Mouse (Mus musculus) heart, embryonic 13.5 days (tissue): ENCODE data around the gene Olfml3. TPM values are rescaled to one million over a fixed set of nuclear protein-coding genes. Genes with fewer than 3 reads are reported as not detected.

Experiments
- ATAC-seq: fragments of 200-750 bp; cut with Nextera tagmentation; 2 replicates; pipeline ENCODE4 v1.8.0; 2017; ENCODE audit warnings: moderate TSS enrichment; ENCODE audit not compliant: insufficient number of reproducible peaks, low FRiP score, low TSS enrichment; ENCODE audit errors: extremely low read depth
- H3K27ac ChIP-seq: fragments of 300-500 bp; sonication (generic); replicated peaks from 2 replicates; pipeline ENCODE4 v1.5.1; 2015; ENCODE audit warnings: moderate library complexity, mild to moderate bottlenecking, inconsistent platforms
- H3K27me3 ChIP-seq: fragments of 300-500 bp; sonication (generic); replicated peaks from 2 replicates; pipeline ENCODE4 v1.6.1; 2015; ENCODE audit warnings: mild to moderate bottlenecking, inconsistent platforms
- H3K36me3 ChIP-seq: fragments of 300-500 bp; sonication (generic); 2 replicates; pipeline ENCODE4 v1.6.1; 2015; ENCODE audit warnings: mild to moderate bottlenecking, inconsistent platforms
- H3K4me1 ChIP-seq: fragments of 300-500 bp; sonication (generic); 2 replicates; pipeline ENCODE4 v1.6.1; 2015; ENCODE audit warnings: inconsistent platforms
- H3K4me2 ChIP-seq: fragments of 300-500 bp; sonication (generic); 2 replicates; pipeline ENCODE4 v1.6.1; 2015; ENCODE audit warnings: inconsistent platforms, mild to moderate bottlenecking, moderate library complexity
- H3K4me3 ChIP-seq: fragments of 300-500 bp; sonication (generic); 2 replicates; pipeline ENCODE4 v1.5.1; 2015; ENCODE audit warnings: moderate library complexity, mild to moderate bottlenecking, inconsistent platforms
- H3K9ac ChIP-seq: fragments of 300-500 bp; sonication (generic); 2 replicates; pipeline ENCODE4 v1.6.1; 2015; ENCODE audit warnings: inconsistent platforms, mild to moderate bottlenecking, moderate library complexity
- H3K9me3 ChIP-seq: fragments of 300-500 bp; sonication (generic); 2 replicates; pipeline ENCODE4 v1.6.1; 2016; ENCODE audit warnings: inconsistent platforms
- WGBS: fragments of 180-500 bp; shearing (Covaris S2); methylation state at CpG from one replicate; pipeline ENCODE4 v1.1.7; 2015; ENCODE audit warnings: mixed read lengths; 5-methylcytosine and 5-hydroxymethylcytosine counted together
- polyA plus RNA-seq: library from polyadenylated mRNA; unstranded; fragments of >200 nt; fragmentation: Nextera tagmentation; extraction: Ambion mirVana; gene quantifications from 2 replicates; pipeline ENCODE4 v1.2.1, GENCODE M21; 2015

The Olfml3 gene
- polyA plus RNA-seq, 1 experiment from 2014 or later: 24.1 TPM

GRCm38 (mm10) chr3:103696388-103696925 lies 41.3 kb downstream of the Olfml3 start:
- H3K4me2 ChIP-seq: no peak overlapping the region
- no peaks in the 10 kb centered on the region for H3K9me3 ChIP-seq
- no peak overlapping the region for H3K9ac ChIP-seq
- no peak for ATAC-seq
- no peaks in the 10 kb centered on the region for H3K4me1 ChIP-seq
- 64% methylated on average over 1 of the region's 1 CpGs for WGBS
- no peaks in the 10 kb centered on the region for H3K36me3 ChIP-seq
- no peaks in the 10 kb centered on the region for H3K27me3 ChIP-seq
- no peak overlapping the region for H3K27ac ChIP-seq
- no peak overlapping the region for H3K4me3 ChIP-seq

GRCm38 (mm10) chr3:103695556-103695955 lies 42.2 kb downstream of the Olfml3 start:
- Histone ChIP-seq H3K4me3 (no peak overlapping the region), H3K27me3 (no peaks in the 10 kb centered on the region), H3K4me1 (no peaks in the 10 kb centered on the region), H3K4me2 (no peak overlapping the region), H3K36me3 (no peaks in the 10 kb centered on the region), H3K9ac (no peak overlapping the region), H3K9me3 (no peaks in the 10 kb centered on the region), H3K27ac (no peak overlapping the region)
- ATAC-seq: no peak
- 51% methylated on average over 3 of the region's 3 CpGs for WGBS

GRCm38 (mm10) chr3:103690506-103690905 lies 47.3 kb downstream of the Olfml3 start:
- 58% methylated on average over 3 of the region's 3 CpGs for WGBS
- Histone ChIP-seq H3K36me3 (no peaks in the 10 kb centered on the region), H3K9ac (no peak overlapping the region), H3K27ac (no peak overlapping the region), H3K27me3 (no peaks in the 10 kb centered on the region), H3K4me2 (no peak overlapping the region), H3K4me3 (no peak overlapping the region), H3K9me3 (no peaks in the 10 kb centered on the region), H3K4me1 (no peaks in the 10 kb centered on the region)
- no peak for ATAC-seq

- no peak for ATAC-seq
- Histone ChIP-seq H3K27me3 (peaks cover 7% of the 10 kb centered on the region; the same call in 1 of the 2 replicates), H3K4me2 (no peak overlapping the region), H3K36me3 (no peaks in the 10 kb centered on the region), H3K4me3 (no peak overlapping the region), H3K9me3 (no peaks in the 10 kb centered on the region), H3K4me1 (no peaks in the 10 kb centered on the region), H3K9ac (no peak overlapping the region), H3K27ac (no peak overlapping the region)
- 72% methylated on average over 1 of the region's 1 CpGs for WGBS
Observed at GRCm38 (mm10) chr3:103689043-103689442, 48.8 kb downstream of the Olfml3 start.

GRCm38 (mm10) chr3:103683966-103684319 lies 53.9 kb downstream of the Olfml3 start:
- Histone ChIP-seq H3K4me2 (peak overlapping the region; percentile 55; the same call in 1 of the 2 replicates), H3K27ac (no peak overlapping the region), H3K4me1 (peaks cover 5% of the 10 kb centered on the region), H3K27me3 (peaks cover 21% of the 10 kb centered on the region), H3K4me3 (no peak overlapping the region), H3K36me3 (no peaks in the 10 kb centered on the region), H3K9ac (no peak overlapping the region), H3K9me3 (no peaks in the 10 kb centered on the region)
- no peak for ATAC-seq
- WGBS: 33% methylated on average over 5 of the region's 5 CpGs

- H3K27me3 ChIP-seq: peaks cover 21% of the 10 kb centered on the region
- WGBS: 9% methylated on average over 21 of the region's 21 CpGs
- H3K4me3 ChIP-seq: peak overlapping the region; percentile 17; the same call in 1 of the 2 replicates
- H3K36me3 ChIP-seq: no peaks in the 10 kb centered on the region
- H3K27ac ChIP-seq: no peak overlapping the region
- H3K9ac ChIP-seq: no peak overlapping the region
- peaks cover 5% of the 10 kb centered on the region for H3K4me1 ChIP-seq
- no peak for ATAC-seq
- no peaks in the 10 kb centered on the region for H3K9me3 ChIP-seq
- peak overlapping the region; percentile 55 for H3K4me2 ChIP-seq
Observed at GRCm38 (mm10) chr3:103683234-103683965, 54.4 kb downstream of the Olfml3 start.

GRCm38 (mm10) chr3:103682473-103682872 lies 55.3 kb downstream of the Olfml3 start:
- no peak overlapping the region for H3K4me2 ChIP-seq
- H3K4me3 ChIP-seq: no peak overlapping the region
- no peak overlapping the region for H3K27ac ChIP-seq
- no peaks in the 10 kb centered on the region for H3K9me3 ChIP-seq
- H3K4me1 ChIP-seq: peaks cover 5% of the 10 kb centered on the region
- H3K9ac ChIP-seq: no peak overlapping the region
- no peaks in the 10 kb centered on the region for H3K36me3 ChIP-seq
- ATAC-seq: no peak
- 53% methylated on average over 4 of the region's 4 CpGs for WGBS
- H3K27me3 ChIP-seq: peaks cover 21% of the 10 kb centered on the region

- 38% methylated on average over 6 of the region's 6 CpGs for WGBS
- Histone ChIP-seq H3K4me2 (no peak overlapping the region), H3K9ac (no peak overlapping the region), H3K4me3 (no peak overlapping the region), H3K4me1 (peaks cover 5% of the 10 kb centered on the region), H3K9me3 (no peaks in the 10 kb centered on the region), H3K27me3 (peaks cover 12% of the 10 kb centered on the region), H3K36me3 (no peaks in the 10 kb centered on the region), H3K27ac (no peak overlapping the region)
- no peak for ATAC-seq
Observed at GRCm38 (mm10) chr3:103678811-103679210, 59.0 kb downstream of the Olfml3 start.

GRCm38 (mm10) chr3:103672716-103673115 lies 65.1 kb downstream of the Olfml3 start:
- Histone ChIP-seq H3K27me3 (peaks cover 2% of the 10 kb centered on the region; the same call in 1 of the 2 replicates), H3K4me1 (peaks cover 7% of the 10 kb centered on the region), H3K9me3 (peaks cover 5% of the 10 kb centered on the region; the same call in 1 of the 2 replicates), H3K36me3 (no peaks in the 10 kb centered on the region), H3K27ac (no peak overlapping the region), H3K4me2 (no peak overlapping the region), H3K9ac (no peak overlapping the region), H3K4me3 (no peak overlapping the region)
- no peak for ATAC-seq
- 10% methylated on average over 7 of the region's 7 CpGs for WGBS

Other genes with a start within 250 kb of the Olfml3 start
- gene Syt6, start 162.8 kb downstream of the Olfml3 start, polyA plus RNA-seq: 0.17 and 0.20 TPM in 2 replicates
- 0.11 TPM in 1 of 2 replicates, not detected in the other for gene Atg4a-ps, start 91.9 kb downstream of the Olfml3 start, polyA plus RNA-seq
- not detected in 2 replicates for gene Gm10964, start 1.4 kb upstream of the Olfml3 start, polyA plus RNA-seq
- gene Hipk1, start 53.6 kb upstream of the Olfml3 start, polyA plus RNA-seq: 8.7 and 9.9 TPM in 2 replicates
- gene Dclre1b, start 71.4 kb upstream of the Olfml3 start, polyA plus RNA-seq: 15.4 and 16.8 TPM in 2 replicates
- gene Ap4b1, start 71.5 kb upstream of the Olfml3 start, polyA plus RNA-seq: 14.5 and 16.2 TPM in 2 replicates
- 0.21 and 0.24 TPM in 2 replicates for gene Gm43064, start 71.6 kb upstream of the Olfml3 start, polyA plus RNA-seq
- 0.22 TPM in 1 of 2 replicates, not detected in the other for gene Bcl2l15, start 94.6 kb upstream of the Olfml3 start, polyA plus RNA-seq
- 0.76 and 0.79 TPM in 2 replicates for gene Ptpn22, start 121.8 kb upstream of the Olfml3 start, polyA plus RNA-seq
- 5.2 and 5.5 TPM in 2 replicates for gene Rsbn1, start 176.1 kb upstream of the Olfml3 start, polyA plus RNA-seq
- gene Phtf1, start 230.1 kb upstream of the Olfml3 start, polyA plus RNA-seq: 13.0 and 15.1 TPM in 2 replicates